Mouse (Mus musculus) G1E-ER4 (cell line): ENCODE data around the gene Slc30a2. TPM values are rescaled to one million over a fixed set of nuclear protein-coding genes. Genes with fewer than 3 reads are reported as not detected.
"Not testable (repeated sequence)": the region's sequence is repeated elsewhere in the genome, so short reads cannot be mapped to it uniquely, and the experiment has no call there.

Experiments used
- GATA1 ChIP-seq: IDR thresholded peaks from one replicate; pipeline ENCODE4 v1.8.0; 2012; ENCODE audit warnings: low read length, inconsistent platforms
- polyA plus RNA-seq: library from polyadenylated mRNA; stranded (reverse); fragments of >175 nt; gene quantifications from 2 replicates; pipeline ENCODE4 v1.2.3, GENCODE M21; 2012

Gene Slc30a2
- polyA plus RNA-seq, 1 experiment: 0.25 TPM

DNA sequence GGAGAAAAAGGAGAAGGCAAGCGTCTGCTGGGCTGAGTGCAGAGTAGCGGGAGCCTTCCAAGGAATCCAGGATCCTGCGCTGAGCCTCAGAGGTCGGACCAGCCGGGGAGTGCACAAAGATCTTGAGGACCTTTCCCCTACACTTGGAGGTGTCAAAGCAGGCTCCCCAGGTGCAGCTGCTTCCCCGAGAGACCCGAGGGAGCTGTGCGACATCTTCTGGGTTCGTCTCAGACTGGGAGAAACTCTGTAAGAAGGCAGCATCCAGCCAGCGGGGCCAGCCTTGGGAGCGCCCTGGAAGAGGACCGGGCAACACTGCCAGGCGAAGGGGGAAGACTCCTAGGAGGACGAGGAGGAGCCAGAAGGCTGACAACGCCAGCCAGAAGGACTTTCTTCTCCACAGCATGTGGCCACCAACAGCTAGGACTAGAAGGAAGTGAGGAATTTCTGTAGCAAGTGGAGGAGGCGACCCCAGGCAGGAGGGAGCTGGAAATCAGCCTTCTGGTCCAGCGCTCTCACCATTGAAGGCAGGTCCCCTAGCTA, 28.4 kb downstream of the Slc30a2 start:
- no peak for TF ChIP-seq GATA1

DNA sequence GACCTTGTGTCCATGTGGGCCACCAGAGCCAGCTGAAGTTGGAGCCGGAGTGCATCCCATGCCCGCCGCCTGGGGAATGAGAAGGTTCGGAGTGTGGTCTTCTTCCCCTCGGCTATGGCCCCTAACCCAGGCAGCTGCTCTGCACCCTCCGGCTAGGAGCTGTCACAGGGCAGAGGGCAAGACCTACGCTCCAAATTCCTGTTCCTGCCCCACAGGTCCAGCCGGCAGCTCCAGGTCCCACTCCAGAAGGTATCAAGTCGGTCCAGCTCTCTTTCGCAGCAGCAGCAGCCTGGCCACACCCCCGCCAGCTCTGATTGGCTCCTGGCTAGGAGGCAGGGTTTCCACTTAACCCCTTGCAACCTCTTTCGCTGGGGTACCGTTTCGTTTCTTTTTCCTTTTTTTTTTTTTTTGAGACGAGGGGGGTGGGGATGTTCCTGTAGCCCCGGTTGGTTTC, 29.3 kb downstream of the Slc30a2 start:
- TF ChIP-seq GATA1: no peak

DNA sequence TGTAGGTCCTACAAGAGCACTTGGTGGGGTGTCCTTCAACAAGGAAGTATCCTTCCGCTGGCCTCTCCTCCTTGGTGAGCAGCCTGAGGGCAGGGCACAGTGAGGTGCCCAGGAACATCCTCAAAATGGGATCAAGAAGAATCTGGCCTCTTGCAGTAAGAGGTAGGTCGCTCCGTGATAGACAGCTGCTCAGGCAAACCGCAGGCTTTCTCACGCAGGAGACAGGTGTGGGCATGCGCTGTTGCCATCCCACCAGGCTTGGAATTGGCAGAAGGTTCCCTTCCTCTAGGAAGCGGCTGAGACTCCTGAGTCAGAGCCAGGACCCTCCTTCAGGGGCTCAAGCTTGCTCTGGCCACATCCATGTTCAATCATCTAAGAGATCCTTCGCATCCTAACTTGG, 30.3 kb downstream of the Slc30a2 start:
- no peak for TF ChIP-seq GATA1

DNA sequence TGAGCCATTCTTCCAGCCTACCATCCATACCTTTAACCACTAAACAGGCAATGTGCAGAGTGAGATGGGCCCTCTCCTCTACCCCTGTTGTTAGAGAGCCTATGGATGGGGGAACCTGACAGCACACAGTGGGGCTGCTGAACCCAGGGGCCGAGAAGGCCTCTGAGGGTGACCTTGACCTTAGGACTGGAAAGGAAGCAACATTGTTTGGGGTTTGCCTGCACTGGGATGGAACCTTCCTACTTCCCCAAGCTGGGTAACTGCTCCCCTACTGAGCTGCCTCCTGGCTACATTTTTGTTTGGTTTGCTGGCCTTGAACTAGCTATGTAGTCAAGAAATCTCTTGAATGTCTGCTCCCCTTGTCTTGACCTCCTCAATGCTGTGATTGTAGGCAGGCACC, 31.3 kb downstream of the Slc30a2 start:
- TF ChIP-seq GATA1: no peak

DNA sequence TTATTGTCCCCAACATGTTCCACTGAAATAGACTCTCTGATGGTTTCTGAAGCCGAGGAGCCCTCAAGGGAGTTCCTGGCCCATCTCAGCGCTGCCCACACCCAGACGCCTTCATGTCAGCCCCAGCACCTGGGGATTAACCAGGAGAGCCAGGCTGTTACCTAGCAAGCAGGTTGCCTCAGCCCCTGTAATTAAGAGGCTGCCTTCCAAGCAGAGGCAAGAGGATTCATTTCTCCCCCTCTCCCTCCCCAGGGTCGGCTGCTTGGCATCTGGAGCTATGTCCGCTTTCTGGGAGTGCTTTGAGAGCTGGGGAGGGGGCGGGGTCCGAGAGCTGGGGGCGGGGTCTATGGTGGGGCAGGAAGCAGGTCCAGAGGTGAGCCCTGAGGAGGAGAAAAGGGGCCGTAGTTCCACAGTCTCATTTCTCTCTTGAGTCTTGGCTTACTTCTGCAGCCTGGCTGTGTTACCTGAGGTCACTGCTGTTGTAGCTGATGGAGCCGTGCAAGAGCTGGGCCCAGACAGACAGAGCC, 35.2 kb downstream of the Slc30a2 start:
- no peak for TF ChIP-seq GATA1

DNA sequence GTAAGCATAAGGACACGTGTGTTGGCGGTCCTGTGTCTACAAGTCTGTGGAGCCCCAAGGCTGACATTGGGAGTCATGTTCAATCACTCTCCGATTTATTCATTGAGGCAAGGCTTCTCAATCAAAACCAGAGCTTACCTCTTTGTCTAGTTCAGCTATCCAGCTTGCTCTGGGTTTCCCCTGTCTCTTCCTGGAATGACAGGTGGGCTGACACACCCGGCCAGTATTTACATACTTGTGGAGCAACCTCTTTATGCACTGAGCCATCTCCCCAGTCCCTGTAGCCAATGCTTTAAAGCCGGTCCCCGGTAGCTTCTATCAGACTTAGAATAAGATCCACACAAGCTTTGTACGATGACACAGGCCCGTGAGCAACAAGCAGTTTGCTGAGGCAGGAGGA, 36.5 kb downstream of the Slc30a2 start:
- TF ChIP-seq GATA1: no peak

DNA sequence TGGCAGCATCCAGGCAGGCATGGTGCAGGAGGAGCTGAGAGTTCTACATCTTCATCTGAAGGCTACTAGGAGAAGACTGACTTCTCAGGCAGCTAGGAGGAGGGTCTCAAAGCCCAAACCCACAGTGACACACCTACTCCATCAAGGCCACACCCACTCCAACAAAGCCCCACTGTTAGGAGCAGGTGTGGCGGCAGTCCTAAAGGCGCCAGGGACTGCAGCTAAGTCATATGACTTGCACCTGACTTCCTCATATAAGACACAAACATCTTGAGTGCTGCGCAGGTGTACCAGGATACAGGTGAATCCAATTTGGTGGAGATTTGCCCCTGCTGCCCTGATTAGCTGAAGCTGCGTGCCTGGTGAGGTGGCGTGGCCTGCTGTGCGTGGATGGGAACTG, 40.8 kb downstream of the Slc30a2 start, which contains the start of gene Extl1:
Extl1 (minus strand) TSS at position 101 of the 400 bp plus-strand sequence.
- TF ChIP-seq GATA1: not testable (repeated sequence)

DNA sequence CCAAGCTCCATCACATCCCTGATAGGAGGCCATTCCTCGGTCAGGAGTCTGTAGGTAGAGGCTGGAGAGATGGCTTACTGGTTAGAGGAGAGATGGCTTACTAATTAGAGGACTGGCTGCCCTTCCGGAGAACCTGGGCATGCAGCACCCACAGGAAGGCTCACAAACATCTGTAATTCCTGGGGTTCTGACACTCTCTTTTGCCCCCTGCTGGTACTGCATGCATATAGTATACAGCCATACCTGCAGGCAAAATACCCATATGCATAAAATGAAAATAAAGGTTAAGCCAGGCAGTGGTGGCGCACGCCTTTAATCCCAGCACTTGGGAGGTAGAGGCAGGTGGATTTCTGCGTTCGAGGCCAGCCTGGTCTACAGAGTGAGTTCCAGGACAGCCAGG, 44.3 kb downstream of the Slc30a2 start:
- no peak for TF ChIP-seq GATA1

DNA sequence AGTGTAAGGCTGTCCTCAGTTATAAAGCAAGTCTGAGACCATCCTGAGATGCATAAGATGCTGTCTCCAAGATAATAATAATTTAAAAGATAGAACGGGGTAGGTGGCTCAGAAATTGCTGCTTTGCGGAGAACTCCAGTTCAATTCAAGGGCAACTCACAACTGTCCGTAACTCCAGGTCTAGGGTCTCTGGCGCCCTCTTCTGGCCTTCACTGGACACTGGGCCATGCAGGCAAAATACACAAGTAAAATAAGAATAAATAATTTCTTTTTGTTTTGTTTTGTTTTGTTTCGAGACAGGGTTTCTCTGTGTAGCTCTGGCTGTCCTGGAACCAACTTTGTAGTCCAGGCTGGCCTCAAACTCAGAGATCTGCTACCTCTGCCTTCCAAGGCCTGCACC, 45.4 kb downstream of the Slc30a2 start:
- no peak for TF ChIP-seq GATA1

DNA sequence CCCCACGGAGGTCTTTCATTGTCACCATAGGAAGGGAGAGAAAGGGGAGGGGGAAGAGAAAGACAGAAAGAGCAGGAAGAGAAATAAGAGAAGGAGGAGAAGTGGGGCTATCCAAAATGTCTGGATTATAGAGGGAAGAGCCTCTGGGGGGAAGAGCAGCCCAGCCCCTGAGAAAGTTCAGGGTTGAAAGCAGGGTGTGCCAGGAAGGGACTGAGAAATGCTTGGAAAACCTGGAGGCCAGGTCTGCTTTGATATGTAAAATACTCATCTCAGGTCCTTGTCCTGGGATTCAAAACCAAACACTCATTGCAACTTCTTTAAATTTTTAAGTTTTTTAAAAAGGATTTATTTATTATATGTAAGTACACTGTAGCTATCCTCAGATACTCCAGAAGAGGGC, 48.7 kb downstream of the Slc30a2 start:
- TF ChIP-seq GATA1: no peak

DNA sequence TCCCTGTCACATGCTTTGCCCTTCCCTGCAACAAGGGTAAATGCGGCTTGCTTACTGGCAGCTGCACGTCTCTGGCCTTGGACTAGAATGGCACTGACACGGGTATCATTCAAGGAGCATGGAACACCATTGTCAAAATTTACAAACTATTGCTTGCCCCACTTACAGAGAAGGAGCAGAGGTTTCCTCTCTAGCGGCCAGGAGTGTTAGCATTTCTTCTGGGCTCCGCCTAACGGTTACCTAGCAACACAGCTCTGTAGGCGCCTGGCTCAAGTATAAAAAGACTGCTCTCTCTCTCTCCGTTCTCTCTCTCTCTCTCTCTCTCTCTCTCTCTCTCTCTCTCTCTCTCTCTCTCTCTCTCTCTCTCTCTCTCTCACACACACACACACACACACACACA, 49.6 kb downstream of the Slc30a2 start:
- no peak for TF ChIP-seq GATA1

DNA sequence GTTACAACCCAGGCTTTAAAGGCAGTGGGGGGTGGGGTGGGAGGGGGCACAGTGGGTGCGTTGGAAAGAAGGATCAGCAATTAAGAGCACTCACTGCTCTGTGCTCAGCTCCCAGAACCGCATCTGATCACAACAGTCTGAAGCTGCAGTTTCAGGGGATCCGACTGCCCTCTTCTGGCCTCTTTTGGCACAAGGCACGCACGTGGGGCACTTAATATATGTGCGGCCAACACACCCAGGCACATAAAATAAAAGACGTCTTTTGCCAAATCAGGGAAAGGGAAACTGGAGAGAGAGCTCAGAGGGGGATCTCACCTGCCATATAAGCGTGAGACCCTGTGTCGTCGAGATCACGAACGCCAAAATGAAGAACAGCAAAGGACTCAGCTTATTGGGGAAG, 50.0 kb downstream of the Slc30a2 start:
- no peak for TF ChIP-seq GATA1

DNA sequence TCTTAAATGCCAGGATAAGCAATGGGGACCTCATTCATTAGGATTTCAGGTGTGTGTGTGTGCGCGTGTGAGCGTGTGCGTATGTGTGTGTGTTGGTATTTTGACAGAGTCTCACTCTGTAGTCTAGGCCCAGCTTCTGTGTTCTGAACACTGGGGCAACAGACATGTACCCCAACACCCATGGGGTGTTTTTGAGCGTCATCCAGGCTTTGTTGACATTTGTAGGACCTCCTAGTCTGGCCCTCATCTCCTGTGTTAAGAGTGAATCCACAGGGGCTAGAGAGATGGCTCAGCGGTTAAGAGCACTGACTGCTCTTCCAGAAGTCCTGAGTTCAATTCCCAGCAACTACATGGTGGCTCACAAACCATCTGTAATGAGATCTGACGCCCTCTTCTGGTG, 52.2 kb downstream of the Slc30a2 start:
- TF ChIP-seq GATA1: no peak

DNA sequence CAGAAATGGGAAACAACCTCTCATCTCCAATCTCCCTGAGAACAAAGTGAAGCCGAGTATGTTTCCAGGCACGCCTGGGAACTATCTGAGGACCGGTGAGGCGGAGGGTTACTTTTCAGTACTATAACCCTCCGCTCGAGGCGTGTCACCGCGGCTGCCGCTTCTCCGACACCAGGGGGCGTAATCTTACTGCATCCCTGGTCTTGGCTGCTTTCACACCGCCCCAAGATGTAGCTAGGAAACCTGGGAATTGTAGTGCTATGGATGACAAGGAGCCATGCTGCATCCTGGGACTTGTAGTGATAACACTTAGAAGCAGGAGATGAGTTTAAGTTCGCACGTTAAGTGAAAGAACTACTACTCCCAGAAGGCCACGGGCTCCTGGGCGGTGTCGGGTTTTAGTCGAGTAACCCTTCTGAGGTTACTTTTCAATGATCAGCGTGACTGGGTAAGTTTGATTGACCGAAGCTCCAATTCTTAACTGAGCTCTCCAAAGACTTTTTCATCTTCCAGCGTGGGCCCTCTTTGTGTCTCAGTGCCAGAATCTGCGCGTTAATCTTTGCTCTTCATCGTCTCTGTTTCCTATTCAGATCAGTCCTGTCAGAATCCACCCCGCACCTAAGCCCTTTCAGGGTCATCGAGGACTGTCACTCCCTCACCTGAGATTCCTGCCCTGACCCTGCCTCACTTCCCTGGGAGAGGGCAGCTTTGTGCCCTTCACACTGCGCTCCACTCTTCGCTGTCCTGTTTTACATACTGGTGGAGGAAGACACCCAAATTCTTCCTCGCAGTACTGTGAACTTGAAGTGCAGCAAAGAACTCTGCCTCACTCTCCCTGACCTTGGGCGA, 53.2 kb downstream of the Slc30a2 start, which contains the start of gene Pafah2:
Pafah2 (plus strand) TSS at position 344 of the 849 bp plus-strand sequence.
- no peak for TF ChIP-seq GATA1

DNA sequence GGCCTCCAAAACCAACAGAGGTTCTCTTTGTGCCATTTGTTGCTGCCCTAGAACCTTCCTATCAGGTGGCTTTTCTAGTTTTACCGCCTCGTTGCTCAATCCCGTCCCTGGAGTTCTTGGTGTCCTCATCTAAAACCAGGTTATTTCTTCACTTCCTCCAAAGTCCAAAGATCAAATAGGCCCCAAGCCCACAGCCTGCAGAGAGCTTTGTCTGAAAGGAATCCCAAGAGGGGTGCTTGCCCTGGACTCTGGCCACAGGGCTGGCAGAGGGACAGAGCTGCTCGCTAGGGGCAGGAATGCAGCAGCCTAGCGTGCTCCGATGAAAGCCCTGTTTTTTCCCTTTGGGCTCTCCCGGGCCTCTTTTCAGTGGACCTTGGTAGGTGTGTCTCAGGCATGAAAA, 54.1 kb downstream of the Slc30a2 start:
- no peak for TF ChIP-seq GATA1

DNA sequence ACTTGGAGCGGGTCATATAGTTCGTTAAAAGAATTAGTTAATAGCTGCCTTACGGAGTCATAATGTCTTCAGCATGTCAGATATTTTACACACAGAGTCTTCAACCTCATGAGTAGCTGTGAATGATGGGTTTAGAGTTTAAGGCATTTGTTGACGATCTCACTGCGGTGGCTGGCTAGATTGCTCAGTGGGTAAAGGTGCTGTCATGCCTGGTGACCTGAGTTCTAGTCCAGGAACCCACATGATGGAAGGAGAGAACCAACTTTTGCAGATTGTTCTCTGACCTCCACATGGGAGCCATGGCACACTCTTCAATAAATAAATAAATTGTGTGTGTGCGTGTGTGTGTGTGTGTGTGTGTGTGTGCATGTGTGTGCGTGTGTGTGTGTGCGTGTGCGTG, 54.8 kb downstream of the Slc30a2 start:
- TF ChIP-seq GATA1: no peak

DNA sequence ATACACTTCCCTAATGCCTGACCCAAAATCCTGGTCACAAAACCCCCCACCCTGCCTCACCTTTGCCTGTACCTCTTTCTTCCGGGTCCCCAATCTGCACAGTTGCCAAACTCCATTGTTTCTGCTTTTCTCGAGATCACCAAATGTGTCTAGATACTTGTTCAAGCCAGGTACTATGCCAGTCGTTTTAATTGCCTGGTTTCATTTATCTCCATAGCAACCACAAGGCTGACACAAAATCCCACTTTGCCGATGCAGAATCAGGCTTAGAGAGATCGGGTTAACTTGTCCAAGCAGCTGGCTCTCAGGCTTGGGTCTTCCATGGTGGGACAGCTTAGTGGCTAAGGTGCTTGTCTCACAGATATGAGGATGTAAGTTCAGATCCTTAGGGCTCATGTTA, 57.2 kb downstream of the Slc30a2 start:
- TF ChIP-seq GATA1: no peak

DNA sequence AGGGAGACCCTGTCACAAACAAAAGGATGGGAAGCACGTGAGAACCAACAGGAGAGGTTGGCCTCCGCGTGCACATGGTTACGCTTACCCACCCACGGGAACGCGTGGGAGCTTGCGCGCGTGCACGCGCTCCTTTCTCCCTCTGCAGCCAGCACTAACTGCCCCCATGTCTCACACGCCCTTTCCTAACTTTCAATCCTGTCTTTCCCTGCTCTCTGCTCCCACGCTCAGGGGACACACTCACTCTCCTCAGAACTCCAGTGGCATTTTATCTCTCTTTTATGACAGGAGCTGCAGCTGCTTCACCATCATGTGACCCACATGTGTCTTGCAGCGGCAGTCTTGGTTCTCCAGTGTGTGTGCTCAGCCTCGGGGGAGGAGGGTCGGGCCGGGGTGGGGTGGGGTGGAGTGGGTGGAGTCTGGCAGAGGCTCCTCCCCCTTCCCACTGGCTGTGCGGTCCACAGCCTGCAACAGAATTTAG, 58.2 kb downstream of the Slc30a2 start:
- TF ChIP-seq GATA1: no peak
